Mouse (Mus musculus) CD4-positive, CD25-positive, alpha-beta regulatory T cell, adult 4 months (primary cell): Measurements from ENCODE around the gene Npas3. TPM values are rescaled to one million over a fixed set of nuclear protein-coding genes. Genes with fewer than 3 reads are reported as not detected.

Source experiments
- ATAC-seq: one replicate; pipeline ENCODE4 v1.8.0; 2017
- polyA plus RNA-seq, 2 experiments: library from polyadenylated mRNA; unstranded; fragments of 100-300 nt; shearing (Covaris generic); gene quantifications; one replicate each; pipeline ENCODE4 v1.2.1; 2017

The Npas3 gene
- polyA plus RNA-seq, 2 experiments from 2014 or later, result 0.15 TPM; not detected in 1

- ATAC-seq, result no peak
These were observed 565.8 kb downstream of the Npas3 start for GRCm38 (mm10) chr12:53814291-53814690.

- no peak for ATAC-seq
These were observed 571.5 kb downstream of the Npas3 start for GRCm38 (mm10) chr12:53819982-53820381.

GRCm38 (mm10) chr12:53822881-53823280 lies 574.4 kb downstream of the Npas3 start:
- no peak for ATAC-seq

- ATAC-seq, result no peak
These were observed 576.8 kb downstream of the Npas3 start for GRCm38 (mm10) chr12:53825251-53825650.

- ATAC-seq, result no peak
These were observed 577.6 kb downstream of the Npas3 start for GRCm38 (mm10) chr12:53825898-53826605.

GRCm38 (mm10) chr12:53826812-53827211 lies 578.3 kb downstream of the Npas3 start:
- no peak for ATAC-seq

GRCm38 (mm10) chr12:53832590-53832989 lies 584.1 kb downstream of the Npas3 start:
- ATAC-seq, result no peak

GRCm38 (mm10) chr12:53833348-53833747 lies 584.9 kb downstream of the Npas3 start:
- ATAC-seq, result no peak

- ATAC-seq, result no peak
These were observed 587.7 kb downstream of the Npas3 start for GRCm38 (mm10) chr12:53836031-53836790.

GRCm38 (mm10) chr12:53837408-53837807 lies 588.9 kb downstream of the Npas3 start:
- ATAC-seq, result no peak

- ATAC-seq, result no peak
These were observed 590.1 kb downstream of the Npas3 start for GRCm38 (mm10) chr12:53838541-53838940.

- no peak for ATAC-seq
These were observed 593.6 kb downstream of the Npas3 start for GRCm38 (mm10) chr12:53841928-53842671.

GRCm38 (mm10) chr12:53843626-53844025 lies 595.1 kb downstream of the Npas3 start:
- ATAC-seq, result no peak

- no peak for ATAC-seq
These were observed 597.7 kb downstream of the Npas3 start for GRCm38 (mm10) chr12:53846154-53846665.

- no peak for ATAC-seq
These were observed 600.8 kb downstream of the Npas3 start for GRCm38 (mm10) chr12:53849263-53849662.

- no peak for ATAC-seq
These were observed 604.0 kb downstream of the Npas3 start for GRCm38 (mm10) chr12:53852432-53852831.

- no peak for ATAC-seq
These were observed 611.7 kb downstream of the Npas3 start for GRCm38 (mm10) chr12:53860176-53860575.

- no peak for ATAC-seq
These were observed 613.8 kb downstream of the Npas3 start for GRCm38 (mm10) chr12:53862281-53862680.

GRCm38 (mm10) chr12:53864436-53865136 lies 616.1 kb downstream of the Npas3 start:
- no peak for ATAC-seq

- ATAC-seq, result no peak
These were observed 617.2 kb downstream of the Npas3 start for GRCm38 (mm10) chr12:53865691-53866090.

GRCm38 (mm10) chr12:53869981-53870380 lies 621.5 kb downstream of the Npas3 start:
- ATAC-seq, result no peak

GRCm38 (mm10) chr12:53875226-53875625 lies 626.7 kb downstream of the Npas3 start:
- no peak for ATAC-seq
